Mouse (Mus musculus) spleen, adult 2 months (tissue): Measurements from ENCODE around the gene Arl13a.

Source experiments
- CTCF ChIP-seq: fragments of 200-500 bp; IDR thresholded peaks from 2 replicates; pipeline ENCODE4 v1.5.1; 2011; ENCODE audit warnings: mild to moderate bottlenecking, inconsistent platforms; ENCODE audit not compliant: insufficient read depth, insufficient read length, insufficient replicate concordance; ENCODE audit errors: extremely low read depth
- POLR2A ChIP-seq: fragments of 200-500 bp; IDR thresholded peaks from 2 replicates; pipeline ENCODE4 v1.6.1; 2011; ENCODE audit warnings: low read depth, low read length, inconsistent platforms

DNA sequence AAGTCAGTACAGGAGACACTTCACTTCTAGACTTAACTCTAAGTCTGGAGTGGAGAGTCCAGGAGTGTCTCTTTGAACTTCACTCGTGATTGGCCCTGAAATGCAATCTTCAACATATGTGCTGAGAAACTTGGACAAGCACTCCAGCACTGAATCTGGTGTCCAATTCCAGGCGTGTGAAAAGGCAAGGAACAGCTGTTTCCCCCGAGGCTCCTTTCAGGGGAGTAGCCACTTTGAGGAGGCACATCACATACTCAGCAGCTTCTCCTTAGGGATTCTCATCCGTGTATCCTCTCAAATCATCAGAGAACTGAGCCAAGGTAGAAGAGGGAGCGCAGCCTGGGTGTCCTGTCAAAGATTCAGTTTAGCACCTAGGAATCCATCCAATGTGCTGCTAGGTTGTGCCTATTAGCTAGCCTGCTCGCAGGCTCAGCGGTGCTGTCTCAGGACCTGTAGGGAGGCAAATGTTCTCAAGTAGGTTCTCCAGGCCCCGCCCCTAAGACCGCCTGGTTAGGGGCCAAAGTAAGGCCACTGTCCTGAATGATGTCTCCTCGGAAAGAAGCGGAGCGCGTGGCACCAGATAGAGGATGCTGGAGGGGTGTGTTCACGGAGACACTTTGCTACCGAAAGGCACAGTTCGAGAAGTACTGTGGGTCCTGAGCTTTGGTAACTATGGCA lies 25.1 kb upstream of the Arl13a start, which contains the start of gene Xkrx:
- TF ChIP-seq CTCF (no peak), POLR2A (no peak)
